Mouse (Mus musculus) telencephalon, adult 2 months (tissue): ENCODE measurements around the gene Apoc2.
A peak's percentile ranks its signal among the peaks of the same experiment; 100 is the strongest.

Experiments
- DNase-seq: peaks from one replicate; pipeline ENCODE4 v3.0.0-alpha.2; 2011; ENCODE audit warnings: low read depth, low spot score

The Apoc2 gene

GRCm38 (mm10) chr7:19677872-19678271, at the start of gene Apoc2:
Gene Apoc2 (minus strand): TSS chr7:19677941.
- no peak for DNase-seq

- DNase-seq = no peak
Observed at GRCm38 (mm10) chr7:19726541-19726940, 48.8 kb upstream of the Apoc2 start.

- no peak for DNase-seq
Observed at GRCm38 (mm10) chr7:19724167-19724566, 46.4 kb upstream of the Apoc2 start.

- no peak for DNase-seq
Observed at GRCm38 (mm10) chr7:19722754-19723195, 45.0 kb upstream of the Apoc2 start.

GRCm38 (mm10) chr7:19719200-19719599, 41.5 kb upstream of the Apoc2 start:
- DNase-seq = no peak

GRCm38 (mm10) chr7:19718297-19718952, 40.7 kb upstream of the Apoc2 start:
- DNase-seq = no peak

GRCm38 (mm10) chr7:19717346-19717745, 39.6 kb upstream of the Apoc2 start:
- DNase-seq = no peak

- no peak for DNase-seq
Observed at GRCm38 (mm10) chr7:19716822-19717221, 39.1 kb upstream of the Apoc2 start.

- DNase-seq = no peak
Observed at GRCm38 (mm10) chr7:19716055-19716682, 38.4 kb upstream of the Apoc2 start.

GRCm38 (mm10) chr7:19715239-19716054, 37.7 kb upstream of the Apoc2 start, which contains the start of gene Tomm40:
Gene Tomm40 (minus strand): TSS chr7:19715438.
- peak; percentile 100 for DNase-seq

GRCm38 (mm10) chr7:19714836-19715235, 37.1 kb upstream of the Apoc2 start:
- DNase-seq = no peak

GRCm38 (mm10) chr7:19713598-19713997, 35.9 kb upstream of the Apoc2 start:
- DNase-seq = no peak

GRCm38 (mm10) chr7:19713196-19713595, 35.5 kb upstream of the Apoc2 start:
- no peak for DNase-seq

- no peak for DNase-seq
Observed at GRCm38 (mm10) chr7:19712414-19712813, 34.7 kb upstream of the Apoc2 start.

GRCm38 (mm10) chr7:19710650-19711049, 32.9 kb upstream of the Apoc2 start:
- DNase-seq = no peak

GRCm38 (mm10) chr7:19705271-19705670, 27.5 kb upstream of the Apoc2 start:
- no peak for DNase-seq

GRCm38 (mm10) chr7:19704475-19704874, 26.7 kb upstream of the Apoc2 start:
- DNase-seq = no peak

GRCm38 (mm10) chr7:19702859-19703555, 25.3 kb upstream of the Apoc2 start:
- DNase-seq = no peak

- DNase-seq = no peak
Observed at GRCm38 (mm10) chr7:19701069-19701761, 23.5 kb upstream of the Apoc2 start.

- no peak for DNase-seq
Observed at GRCm38 (mm10) chr7:19700299-19701068, 22.7 kb upstream of the Apoc2 start.

- DNase-seq = no peak
Observed at GRCm38 (mm10) chr7:19699827-19700148, 22.0 kb upstream of the Apoc2 start.
